Mouse (Mus musculus): ENCODE results near the gene Phb2. TPM values are rescaled to one million over a fixed set of nuclear protein-coding genes. Genes with fewer than 3 reads are reported as not detected.

The Phb2 gene
- polyA plus RNA-seq (2014; fragmentation: Nextera tagmentation; extraction: Ambion mirVana), result 414 and 436 TPM in 2 replicates

GRCm38 (mm10) chr6:124711824-124712782 is at the start of gene Phb2, which contains the start of gene Emg1:
TSS of gene Phb2 (plus strand) at chr6:124712336.
TSS of gene Emg1 (minus strand) at chr6:124712178.
- Histone ChIP-seq H3K4me2 (ENCODE audit: low read length) (peak within 1 kb of the TSS; percentile 61), H3K9me3 (ENCODE audit: control insufficient read depth, low read length) (no peaks in the 10 kb centered on the region), H3K36me3 (ENCODE audit: control insufficient read depth, insufficient read depth, low read length) (peaks cover 60% of the 10 kb centered on the region), H3K4me3 (ENCODE audit: low read depth, low read length) (peak within 1 kb of the TSS; percentile 95), H3K27me3 (replicated peaks; ENCODE audit: control insufficient read depth, insufficient read depth, low read length) (no peaks in the 10 kb centered on the region), H3K27ac (ENCODE audit: low read depth) (peak within 1 kb of the TSS; percentile 82), H3K4me1 (replicated peaks; ENCODE audit: control insufficient read depth, insufficient read depth, low read length) (peaks cover 21% of the 10 kb centered on the region), H3K9ac (ENCODE audit: low read length) (peak within 1 kb of the TSS; percentile 96)
- WGBS, result under 1% methylated on average over 66 of the region's 76 CpGs
- DNase-seq (ENCODE audit: low spot score) (peak; percentile 98), ATAC-seq (replicated peaks; ENCODE audit: low FRiP score, low TSS enrichment, low read depth) (peak; percentile 95)

DNA sequence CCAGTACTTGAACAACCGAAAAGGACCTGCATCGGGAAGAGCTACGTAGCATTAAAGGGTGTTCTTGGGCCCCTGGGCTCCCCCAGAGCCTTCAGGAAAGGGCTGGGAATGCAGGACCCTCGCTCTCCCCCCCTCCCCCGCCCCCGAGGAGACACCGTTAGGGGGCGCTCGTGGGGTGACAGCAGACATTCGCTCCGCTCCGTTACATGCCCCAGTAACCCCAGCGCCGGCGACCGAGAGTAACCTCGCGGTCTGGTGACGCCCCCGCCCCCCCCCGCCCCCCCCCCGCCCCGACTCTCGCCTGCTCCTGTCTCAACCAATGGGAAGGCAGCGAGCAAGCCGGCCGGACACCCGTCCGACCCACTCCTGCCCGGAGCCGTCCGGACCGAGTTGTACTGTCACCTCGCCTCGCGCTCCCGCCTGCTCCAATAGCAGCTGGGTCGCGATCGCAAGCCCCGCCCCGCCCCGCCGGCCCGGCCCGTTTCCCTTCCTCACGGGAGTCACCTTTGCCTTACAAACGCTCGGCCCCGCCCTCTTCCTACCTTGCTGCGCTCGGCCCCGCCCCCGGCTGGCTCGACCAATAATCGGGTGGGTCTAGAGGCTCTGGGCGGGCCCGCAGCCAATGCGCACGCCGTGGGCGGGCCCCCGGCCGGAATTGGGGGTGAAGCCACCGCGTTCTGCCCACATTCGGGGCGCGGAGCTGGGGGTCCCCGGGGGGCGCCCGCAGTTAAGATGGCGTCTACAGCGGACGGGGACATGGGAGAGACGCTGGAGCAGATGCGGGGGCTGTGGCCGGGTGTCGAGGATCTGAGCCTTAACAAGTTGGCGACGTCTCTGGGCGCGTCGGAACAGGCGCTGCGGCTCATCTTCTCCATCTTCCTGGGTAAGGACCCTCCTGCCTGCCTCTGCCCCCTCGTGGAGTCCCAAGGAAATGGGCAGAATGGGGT is 49.4 kb upstream of the Phb2 start, which contains the start of gene Lpcat3:
Lpcat3 (plus strand) TSS at position 551 of the 947 bp plus-strand sequence.
- peak within 1 kb of the TSS; percentile 38; the same call in 1 of the 2 replicates for H3K27ac ChIP-seq (ENCODE audit: low read depth)
- peak; percentile 98 for ATAC-seq (replicated peaks; ENCODE audit: low FRiP score, low TSS enrichment, low read depth)
- peak; percentile 98 for DNase-seq (ENCODE audit: low spot score)
- peak within 1 kb of the TSS; percentile 60 for H3K9ac ChIP-seq (ENCODE audit: low read length)
- WGBS, result under 1% methylated on average over 69 of the region's 87 CpGs
- H3K9me3 ChIP-seq (ENCODE audit: control insufficient read depth, low read length), result no peaks in the 10 kb centered on the region
- H3K27me3 ChIP-seq (replicated peaks; ENCODE audit: control insufficient read depth, insufficient read depth, low read length), result no peaks in the 10 kb centered on the region
- no peaks in the 10 kb centered on the region for H3K36me3 ChIP-seq (ENCODE audit: control insufficient read depth, insufficient read depth, low read length)
- peaks cover 8% of the 10 kb centered on the region; the same call in 1 of the 2 replicates for H3K4me1 ChIP-seq (replicated peaks; ENCODE audit: control insufficient read depth, insufficient read depth, low read length)
- peak within 1 kb of the TSS; percentile 56 for H3K4me2 ChIP-seq (ENCODE audit: low read length)
- peak within 1 kb of the TSS; percentile 65 for H3K4me3 ChIP-seq (ENCODE audit: low read depth, low read length)

- DNase-seq (ENCODE audit: low spot score), result no peak
- Histone ChIP-seq H3K9ac (ENCODE audit: low read length) (peak overlapping the region; percentile 60), H3K27ac (ENCODE audit: low read depth) (peak overlapping the region; percentile 19; the same call in 1 of the 2 replicates), H3K4me2 (ENCODE audit: low read length) (peak overlapping the region; percentile 56), H3K9me3 (ENCODE audit: control insufficient read depth, low read length) (no peaks in the 10 kb centered on the region), H3K36me3 (ENCODE audit: control insufficient read depth, insufficient read depth, low read length) (no peaks in the 10 kb centered on the region), H3K4me3 (ENCODE audit: low read depth, low read length) (peak overlapping the region; percentile 65), H3K4me1 (replicated peaks; ENCODE audit: control insufficient read depth, insufficient read depth, low read length) (peaks cover 8% of the 10 kb centered on the region; the same call in 1 of the 2 replicates), H3K27me3 (replicated peaks; ENCODE audit: control insufficient read depth, insufficient read depth, low read length) (no peaks in the 10 kb centered on the region)
- 20% methylated on average over 13 of the region's 13 CpGs for WGBS
- no peak for ATAC-seq (replicated peaks; ENCODE audit: low FRiP score, low TSS enrichment, low read depth)
Observed at GRCm38 (mm10) chr6:124663424-124663795, 48.7 kb upstream of the Phb2 start.

- H3K27ac ChIP-seq (ENCODE audit: low read depth), result no peak overlapping the region
- 83% methylated on average over 7 of the region's 7 CpGs for WGBS
- peak overlapping the region; percentile 65; the same call in 1 of the 2 replicates for H3K4me3 ChIP-seq (ENCODE audit: low read depth, low read length)
- DNase-seq (ENCODE audit: low spot score) (no peak), ATAC-seq (replicated peaks; ENCODE audit: low FRiP score, low TSS enrichment, low read depth) (no peak)
- no peaks in the 10 kb centered on the region for H3K27me3 ChIP-seq (replicated peaks; ENCODE audit: control insufficient read depth, insufficient read depth, low read length)
- H3K9ac ChIP-seq (ENCODE audit: low read length), result no peak overlapping the region
- H3K4me2 ChIP-seq (ENCODE audit: low read length), result peak overlapping the region; percentile 56
- no peaks in the 10 kb centered on the region for H3K36me3 ChIP-seq (ENCODE audit: control insufficient read depth, insufficient read depth, low read length)
- no peaks in the 10 kb centered on the region for H3K9me3 ChIP-seq (ENCODE audit: control insufficient read depth, low read length)
- H3K4me1 ChIP-seq (replicated peaks; ENCODE audit: control insufficient read depth, insufficient read depth, low read length), result peaks cover 8% of the 10 kb centered on the region; the same call in 1 of the 2 replicates
Observed at GRCm38 (mm10) chr6:124664256-124664655, 47.9 kb upstream of the Phb2 start.

DNA sequence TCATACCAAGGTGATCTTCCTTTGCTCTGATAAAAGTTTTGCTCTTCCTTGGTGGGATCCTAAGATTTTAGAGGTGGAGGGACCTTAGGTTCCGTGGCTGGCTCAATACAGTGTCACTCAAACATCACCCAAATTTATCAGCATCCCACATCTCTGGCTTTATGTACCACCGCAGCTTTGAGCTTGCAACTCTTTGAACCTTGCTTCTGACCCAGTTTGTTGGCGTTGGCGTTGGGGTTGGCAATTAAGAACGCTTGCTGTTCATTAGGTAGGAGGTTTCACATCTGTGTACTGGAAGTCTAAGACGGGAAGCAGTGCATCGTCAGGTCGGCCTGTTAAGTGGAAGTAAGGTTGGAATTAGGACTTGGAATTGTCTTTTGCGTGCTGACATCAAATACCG is 47.1 kb upstream of the Phb2 start:
- H3K4me2 ChIP-seq (ENCODE audit: low read length), result no peak overlapping the region
- 92% methylated on average over 10 of the region's 10 CpGs for WGBS
- DNase-seq (ENCODE audit: low spot score) (no peak), ATAC-seq (replicated peaks; ENCODE audit: low FRiP score, low TSS enrichment, low read depth) (no peak)
- no peak overlapping the region for H3K9ac ChIP-seq (ENCODE audit: low read length)
- peaks cover 8% of the 10 kb centered on the region; the same call in 1 of the 2 replicates for H3K4me1 ChIP-seq (replicated peaks; ENCODE audit: control insufficient read depth, insufficient read depth, low read length)
- H3K9me3 ChIP-seq (ENCODE audit: control insufficient read depth, low read length), result no peaks in the 10 kb centered on the region
- H3K4me3 ChIP-seq (ENCODE audit: low read depth, low read length), result no peak overlapping the region
- H3K27ac ChIP-seq (ENCODE audit: low read depth), result no peak overlapping the region
- H3K36me3 ChIP-seq (ENCODE audit: control insufficient read depth, insufficient read depth, low read length), result no peaks in the 10 kb centered on the region
- H3K27me3 ChIP-seq (replicated peaks; ENCODE audit: control insufficient read depth, insufficient read depth, low read length), result no peaks in the 10 kb centered on the region

DNA sequence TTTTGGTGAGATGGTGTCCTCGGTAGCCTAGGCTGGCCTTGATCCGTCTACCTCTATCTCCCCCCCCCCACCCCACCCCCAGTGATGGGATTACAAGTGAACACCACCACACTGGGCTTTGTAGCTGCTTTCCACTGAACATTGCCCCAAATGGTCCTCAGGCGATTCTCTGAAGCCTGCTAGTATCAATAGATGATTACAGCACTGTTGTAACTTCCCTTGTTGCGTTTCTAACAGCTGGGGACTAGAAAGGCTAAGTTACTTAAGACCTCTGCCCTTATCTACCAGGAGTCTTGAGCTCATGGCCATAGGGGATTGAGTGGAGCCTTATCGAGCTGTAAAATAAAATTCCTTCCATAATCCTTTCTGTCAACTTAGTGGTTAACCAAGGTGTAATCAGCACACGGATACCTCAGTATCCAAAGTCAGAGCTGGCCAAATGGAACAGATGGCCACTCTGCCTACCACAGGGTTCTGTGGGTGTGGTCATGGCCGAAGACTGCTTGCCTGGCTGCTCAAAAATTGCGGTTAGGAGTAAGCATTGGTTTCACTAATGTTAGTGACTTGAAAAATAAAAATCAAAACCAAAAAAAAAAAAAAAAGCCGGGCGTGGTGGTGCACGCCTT is 42.8 kb upstream of the Phb2 start:
- Histone ChIP-seq H3K27me3 (replicated peaks; ENCODE audit: control insufficient read depth, insufficient read depth, low read length) (no peaks in the 10 kb centered on the region), H3K4me1 (replicated peaks; ENCODE audit: control insufficient read depth, insufficient read depth, low read length) (no peaks in the 10 kb centered on the region), H3K36me3 (ENCODE audit: control insufficient read depth, insufficient read depth, low read length) (no peaks in the 10 kb centered on the region), H3K4me2 (ENCODE audit: low read length) (no peak overlapping the region), H3K27ac (ENCODE audit: low read depth) (no peak overlapping the region), H3K9me3 (ENCODE audit: control insufficient read depth, low read length) (no peaks in the 10 kb centered on the region), H3K9ac (ENCODE audit: low read length) (no peak overlapping the region), H3K4me3 (ENCODE audit: low read depth, low read length) (no peak overlapping the region)
- WGBS, result 83% methylated on average over 11 of the region's 11 CpGs
- no peak for ATAC-seq (replicated peaks; ENCODE audit: low FRiP score, low TSS enrichment, low read depth)
- DNase-seq (ENCODE audit: low spot score), result no peak

DNA sequence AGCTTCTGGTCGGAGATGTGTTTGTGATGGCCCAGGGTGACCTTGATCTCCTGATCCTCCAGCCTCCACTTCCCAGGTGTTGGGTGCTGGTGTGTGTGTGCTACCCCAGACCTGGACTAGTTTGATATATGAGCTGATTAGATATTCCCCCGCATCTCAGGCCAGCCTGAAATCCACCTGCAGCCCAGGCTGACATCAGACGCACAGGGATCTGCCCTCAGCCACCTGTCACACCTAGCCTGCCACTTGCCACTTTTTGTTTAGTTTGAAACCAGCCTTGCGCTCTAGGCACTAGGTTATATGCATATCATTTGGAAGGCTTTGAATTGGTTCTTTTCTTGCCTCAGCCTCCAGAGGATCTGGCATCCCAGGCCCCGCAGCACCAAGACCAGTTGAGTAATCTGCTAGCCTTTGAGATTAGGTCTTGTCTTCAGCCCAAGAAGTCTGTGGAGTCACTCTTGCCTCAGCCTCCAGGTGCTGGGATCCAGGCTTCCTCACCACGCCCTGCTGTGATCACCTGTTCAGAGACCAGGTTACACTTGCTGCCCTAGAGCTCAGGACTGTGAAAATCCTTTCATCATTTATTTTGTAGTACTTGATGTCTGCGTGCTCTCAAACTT is 41.7 kb upstream of the Phb2 start:
- Histone ChIP-seq H3K4me2 (ENCODE audit: low read length) (no peak overlapping the region), H3K27me3 (replicated peaks; ENCODE audit: control insufficient read depth, insufficient read depth, low read length) (no peaks in the 10 kb centered on the region), H3K4me3 (ENCODE audit: low read depth, low read length) (no peak overlapping the region), H3K36me3 (ENCODE audit: control insufficient read depth, insufficient read depth, low read length) (peaks cover 5% of the 10 kb centered on the region), H3K9me3 (ENCODE audit: control insufficient read depth, low read length) (no peaks in the 10 kb centered on the region), H3K9ac (ENCODE audit: low read length) (no peak overlapping the region), H3K4me1 (replicated peaks; ENCODE audit: control insufficient read depth, insufficient read depth, low read length) (no peaks in the 10 kb centered on the region), H3K27ac (ENCODE audit: low read depth) (no peak overlapping the region)
- ATAC-seq (replicated peaks; ENCODE audit: low FRiP score, low TSS enrichment, low read depth) (no peak), DNase-seq (ENCODE audit: low spot score) (no peak)
- 89% methylated on average over 7 of the region's 7 CpGs for WGBS
